Mouse (Mus musculus): Measurements from ENCODE around the gene Zfp69. TPM values are rescaled to one million over a fixed set of nuclear protein-coding genes. Genes with fewer than 3 reads are reported as not detected.
A peak's percentile ranks its signal among the peaks of the same experiment; 100 is the strongest.

Zfp69 gene
- polyA plus RNA-seq, 1 experiment from 2014 or later, result 5.3 TPM

DNA sequence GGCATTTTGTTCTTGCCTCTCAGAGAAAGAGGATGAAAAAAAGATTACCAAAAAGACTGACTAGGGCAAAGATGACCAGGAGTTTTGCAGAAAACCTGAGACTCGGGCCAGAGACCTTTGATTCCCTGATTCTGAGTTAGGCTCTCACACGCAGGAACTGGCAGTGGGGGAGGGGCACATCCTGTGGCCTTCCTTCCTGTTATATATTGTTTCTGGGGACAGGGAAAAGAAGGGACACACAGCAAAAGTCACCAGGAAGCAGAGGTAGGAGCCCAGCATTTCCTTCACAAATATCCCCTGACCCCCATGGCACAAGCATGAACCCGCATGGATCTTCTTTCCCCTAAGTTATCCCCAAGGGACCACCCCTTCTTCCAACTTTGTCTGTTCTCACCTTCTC is 2.6 kb downstream of the Zfp69 start:
- no peaks in the 10 kb centered on the region for H3K27me3 ChIP-seq (replicated peaks; ENCODE audit: control insufficient read depth, insufficient read depth, low read length)
- no peak for ATAC-seq

GRCm38 (mm10) chr4:120935006-120935405 is 16.5 kb downstream of the Zfp69 start:
- H3K4me2 ChIP-seq (ENCODE audit: low read length), result no peak overlapping the region
- no peaks in the 10 kb centered on the region for H3K4me1 ChIP-seq (replicated peaks; ENCODE audit: control insufficient read depth, insufficient read depth, low read length)
- H3K4me3 ChIP-seq (replicated peaks; ENCODE audit: low read length), result no peak overlapping the region
- peaks cover 5% of the 10 kb centered on the region; the same call in 1 of the 2 replicates for H3K36me3 ChIP-seq (ENCODE audit: control insufficient read depth, insufficient read depth)
- H3K9me3 ChIP-seq (ENCODE audit: control insufficient read depth, low read length), result peaks cover 5% of the 10 kb centered on the region; the same call in 1 of the 2 replicates
- no peak overlapping the region for H3K27ac ChIP-seq (ENCODE audit: low read length)
- no peak for ATAC-seq
- 87% methylated on average over 3 of the region's 3 CpGs for WGBS
- no peaks in the 10 kb centered on the region for H3K27me3 ChIP-seq (replicated peaks; ENCODE audit: control insufficient read depth, insufficient read depth, low read length)
- H3K9ac ChIP-seq (replicated peaks; ENCODE audit: low read depth, low read length), result no peak overlapping the region

More for the DNA sequence above, 2.6 kb downstream of the Zfp69 start:
- Histone ChIP-seq H3K27ac (ENCODE audit: low read length) (no peak overlapping the region), H3K36me3 (ENCODE audit: control insufficient read depth, insufficient read depth) (no peaks in the 10 kb centered on the region), H3K4me2 (ENCODE audit: low read length) (no peak overlapping the region), H3K4me1 (replicated peaks; ENCODE audit: control insufficient read depth, insufficient read depth, low read length) (peaks cover 10% of the 10 kb centered on the region), H3K4me3 (replicated peaks; ENCODE audit: low read length) (no peak overlapping the region), H3K9me3 (ENCODE audit: control insufficient read depth, low read length) (no peaks in the 10 kb centered on the region), H3K9ac (replicated peaks; ENCODE audit: low read depth, low read length) (no peak overlapping the region)
- 85% methylated on average over 3 of the region's 3 CpGs for WGBS

DNA sequence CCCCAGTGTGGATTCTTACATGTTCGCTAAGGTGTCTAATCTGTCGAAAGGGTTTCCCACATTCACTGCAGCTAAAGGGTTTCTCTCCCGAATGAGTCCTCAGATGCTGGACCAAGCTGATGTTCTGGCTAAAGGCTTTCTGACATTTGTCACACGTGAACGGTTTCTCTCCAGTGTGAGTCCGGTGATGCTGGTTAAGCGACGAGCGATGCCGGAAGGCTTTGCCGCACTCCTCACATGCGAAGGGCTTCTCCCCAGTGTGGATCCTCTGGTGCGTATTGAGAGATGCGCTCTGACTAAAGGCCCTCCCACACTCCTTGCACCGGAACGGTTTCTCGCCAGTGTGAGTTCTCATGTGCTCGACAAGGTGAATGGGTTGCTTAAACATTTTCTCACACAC is 20.8 kb downstream of the Zfp69 start:
- 97% methylated on average over 18 of the region's 18 CpGs for WGBS
- Histone ChIP-seq H3K9me3 (ENCODE audit: control insufficient read depth, low read length) (peaks cover 5% of the 10 kb centered on the region; the same call in 1 of the 2 replicates), H3K4me2 (ENCODE audit: low read length) (no peak overlapping the region), H3K4me1 (replicated peaks; ENCODE audit: control insufficient read depth, insufficient read depth, low read length) (no peaks in the 10 kb centered on the region), H3K9ac (replicated peaks; ENCODE audit: low read depth, low read length) (no peak overlapping the region), H3K27ac (ENCODE audit: low read length) (no peak overlapping the region), H3K4me3 (replicated peaks; ENCODE audit: low read length) (no peak overlapping the region), H3K36me3 (ENCODE audit: control insufficient read depth, insufficient read depth) (peaks cover 5% of the 10 kb centered on the region; the same call in 1 of the 2 replicates), H3K27me3 (replicated peaks; ENCODE audit: control insufficient read depth, insufficient read depth, low read length) (no peaks in the 10 kb centered on the region)
- no peak for ATAC-seq

DNA sequence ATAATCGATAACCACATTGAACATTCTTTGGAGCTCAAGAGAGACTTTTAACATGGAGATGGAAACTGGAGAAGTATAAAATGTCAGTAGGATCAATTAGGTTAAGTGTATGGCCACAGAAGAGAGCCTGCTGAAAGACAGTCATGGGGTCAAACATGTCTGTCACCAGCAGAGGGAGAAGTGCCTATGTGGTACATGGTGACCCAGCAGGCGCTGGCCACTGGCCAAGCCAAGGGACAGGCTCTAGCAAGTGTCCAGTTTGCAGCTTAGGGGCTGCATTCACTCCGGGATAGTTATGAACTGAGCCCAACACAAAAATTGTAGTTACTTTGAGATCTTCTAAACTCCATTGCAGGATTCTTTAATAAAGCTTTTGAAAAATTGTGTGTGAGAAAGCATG is 22.8 kb downstream of the Zfp69 start:
- Histone ChIP-seq H3K4me3 (replicated peaks; ENCODE audit: low read length) (no peak overlapping the region), H3K4me2 (ENCODE audit: low read length) (no peak overlapping the region), H3K9me3 (ENCODE audit: control insufficient read depth, low read length) (peaks cover 5% of the 10 kb centered on the region; the same call in 1 of the 2 replicates), H3K36me3 (ENCODE audit: control insufficient read depth, insufficient read depth) (peaks cover 5% of the 10 kb centered on the region; the same call in 1 of the 2 replicates), H3K27me3 (replicated peaks; ENCODE audit: control insufficient read depth, insufficient read depth, low read length) (no peaks in the 10 kb centered on the region), H3K9ac (replicated peaks; ENCODE audit: low read depth, low read length) (no peak overlapping the region), H3K4me1 (replicated peaks; ENCODE audit: control insufficient read depth, insufficient read depth, low read length) (peaks cover 5% of the 10 kb centered on the region; the same call in 1 of the 2 replicates), H3K27ac (ENCODE audit: low read length) (no peak overlapping the region)
- WGBS, result 85% methylated on average over 3 of the region's 3 CpGs
- ATAC-seq, result no peak

DNA sequence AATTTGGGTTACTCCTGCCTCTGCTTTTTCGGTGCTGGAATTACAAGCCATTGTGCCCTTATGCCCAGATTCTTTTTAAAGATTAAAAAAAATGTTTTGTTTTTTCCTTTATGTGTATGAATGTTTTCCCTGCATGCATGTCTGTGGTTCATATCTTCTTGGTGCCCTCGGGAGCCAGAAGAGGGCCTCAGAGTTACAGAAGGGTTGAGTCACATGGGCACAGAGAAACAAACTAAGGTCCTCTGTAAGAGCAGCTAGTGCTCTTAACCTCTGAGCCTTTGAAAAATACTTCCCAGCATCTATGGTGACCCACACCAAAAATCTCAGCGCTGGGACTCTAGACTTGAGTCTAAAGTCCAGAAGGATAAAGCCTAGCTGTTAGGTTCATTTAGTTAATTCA is 26.1 kb downstream of the Zfp69 start:
- H3K27ac ChIP-seq (ENCODE audit: low read length), result peak overlapping the region; percentile 92
- WGBS, result 16% methylated on average over 3 of the region's 3 CpGs
- H3K9me3 ChIP-seq (ENCODE audit: control insufficient read depth, low read length), result peaks cover 9% of the 10 kb centered on the region
- ATAC-seq, result peak; percentile 36; the same call in 1 of the 2 replicates
- peaks cover 5% of the 10 kb centered on the region; the same call in 1 of the 2 replicates for H3K4me1 ChIP-seq (replicated peaks; ENCODE audit: control insufficient read depth, insufficient read depth, low read length)
- no peaks in the 10 kb centered on the region for H3K27me3 ChIP-seq (replicated peaks; ENCODE audit: control insufficient read depth, insufficient read depth, low read length)
- H3K4me3 ChIP-seq (replicated peaks; ENCODE audit: low read length), result peak overlapping the region; percentile 76
- H3K4me2 ChIP-seq (ENCODE audit: low read length), result peak overlapping the region; percentile 65
- H3K36me3 ChIP-seq (ENCODE audit: control insufficient read depth, insufficient read depth), result peaks cover 16% of the 10 kb centered on the region
- H3K9ac ChIP-seq (replicated peaks; ENCODE audit: low read depth, low read length), result peak overlapping the region; percentile 90

DNA sequence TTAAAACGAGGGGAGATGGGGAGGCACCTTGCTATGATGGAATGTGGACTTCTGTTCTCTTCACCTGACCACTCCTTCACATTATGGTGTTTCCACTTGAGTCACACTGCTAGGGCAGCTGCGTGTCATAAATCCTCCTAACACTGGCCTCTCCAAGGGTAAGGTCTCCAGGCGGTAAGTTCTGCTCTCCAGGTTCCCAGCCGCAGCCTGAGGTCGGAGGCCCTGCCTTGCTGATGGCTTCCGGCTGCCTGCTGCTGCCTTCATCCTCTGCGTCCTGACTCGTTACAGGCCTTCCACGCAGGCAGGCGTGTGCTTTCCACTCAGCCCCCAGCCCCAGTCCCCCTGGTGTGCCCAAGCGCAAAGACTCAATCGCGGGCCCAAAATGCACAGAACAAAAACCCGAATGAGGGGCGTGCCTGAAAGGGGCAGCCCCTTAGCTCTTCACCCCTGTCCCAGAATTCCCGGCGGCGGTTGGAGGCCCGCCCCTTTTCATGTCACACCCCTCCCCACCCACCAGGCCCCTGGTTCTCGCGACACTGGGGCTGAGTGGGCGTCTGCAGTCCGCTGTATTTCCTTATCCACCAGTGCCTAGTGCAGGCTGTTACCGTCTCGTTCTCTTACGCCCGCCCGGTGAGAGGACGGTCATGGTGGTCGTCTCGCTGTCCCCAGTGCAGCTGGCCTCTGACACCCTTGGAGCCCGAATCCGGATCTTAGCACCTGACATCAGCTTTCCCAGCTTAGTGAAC is 26.8 kb downstream of the Zfp69 start, which contains the start of gene Exo5:
TSS of gene Exo5 (minus strand) at position 464 of the 746 bp plus-strand sequence.
- WGBS, result under 1% methylated on average over 33 of the region's 33 CpGs
- H3K9me3 ChIP-seq (ENCODE audit: control insufficient read depth, low read length), result peaks cover 9% of the 10 kb centered on the region
- no peaks in the 10 kb centered on the region for H3K27me3 ChIP-seq (replicated peaks; ENCODE audit: control insufficient read depth, insufficient read depth, low read length)
- H3K36me3 ChIP-seq (ENCODE audit: control insufficient read depth, insufficient read depth), result peaks cover 21% of the 10 kb centered on the region
- H3K4me1 ChIP-seq (replicated peaks; ENCODE audit: control insufficient read depth, insufficient read depth, low read length), result peaks cover 5% of the 10 kb centered on the region; the same call in 1 of the 2 replicates
- peak within 1 kb of the TSS; percentile 76 for H3K4me3 ChIP-seq (replicated peaks; ENCODE audit: low read length)
- H3K27ac ChIP-seq (ENCODE audit: low read length), result peak within 1 kb of the TSS; percentile 92
- ATAC-seq, result peak; percentile 98
- H3K9ac ChIP-seq (replicated peaks; ENCODE audit: low read depth, low read length), result peak within 1 kb of the TSS; percentile 90
- peak within 1 kb of the TSS; percentile 65 for H3K4me2 ChIP-seq (ENCODE audit: low read length)

DNA sequence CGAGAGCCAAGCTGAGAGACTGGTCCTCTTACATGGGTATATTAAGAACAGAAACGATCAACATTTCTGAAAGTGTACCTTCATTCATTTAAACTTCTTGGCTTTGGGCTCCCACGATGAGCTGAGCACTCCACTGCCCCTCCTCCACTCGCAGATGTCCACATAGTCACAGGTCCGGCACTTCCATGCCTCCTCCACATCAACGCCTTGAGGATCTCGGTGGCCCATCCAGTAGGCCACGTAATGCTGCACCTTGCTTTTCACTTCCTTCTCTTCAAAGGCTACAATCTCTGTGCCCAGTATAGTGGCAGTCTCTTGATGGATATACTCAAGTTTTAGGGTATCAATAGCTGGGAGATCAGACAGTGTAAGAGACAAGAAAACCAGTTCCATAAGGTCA is 30.0 kb downstream of the Zfp69 start:
- no peak for ATAC-seq
- no peak overlapping the region for H3K4me3 ChIP-seq (replicated peaks; ENCODE audit: low read length)
- H3K27ac ChIP-seq (ENCODE audit: low read length), result no peak overlapping the region
- H3K4me1 ChIP-seq (replicated peaks; ENCODE audit: control insufficient read depth, insufficient read depth, low read length), result peaks cover 5% of the 10 kb centered on the region; the same call in 1 of the 2 replicates
- no peak overlapping the region for H3K4me2 ChIP-seq (ENCODE audit: low read length)
- H3K9ac ChIP-seq (replicated peaks; ENCODE audit: low read depth, low read length), result no peak overlapping the region
- H3K27me3 ChIP-seq (replicated peaks; ENCODE audit: control insufficient read depth, insufficient read depth, low read length), result no peaks in the 10 kb centered on the region
- H3K9me3 ChIP-seq (ENCODE audit: control insufficient read depth, low read length), result peaks cover 9% of the 10 kb centered on the region
- peaks cover 21% of the 10 kb centered on the region for H3K36me3 ChIP-seq (ENCODE audit: control insufficient read depth, insufficient read depth)
- WGBS, result 96% methylated on average over 8 of the region's 8 CpGs

GRCm38 (mm10) chr4:120914501-120914900 is 37.0 kb downstream of the Zfp69 start:
- H3K4me2 ChIP-seq (ENCODE audit: low read length), result no peak overlapping the region
- no peak overlapping the region for H3K4me3 ChIP-seq (replicated peaks; ENCODE audit: low read length)
- H3K27ac ChIP-seq (ENCODE audit: low read length), result no peak overlapping the region
- WGBS, result 74% methylated on average over 4 of the region's 4 CpGs
- no peaks in the 10 kb centered on the region for H3K9me3 ChIP-seq (ENCODE audit: control insufficient read depth, low read length)
- no peak for ATAC-seq
- no peak overlapping the region for H3K9ac ChIP-seq (replicated peaks; ENCODE audit: low read depth, low read length)
- H3K36me3 ChIP-seq (ENCODE audit: control insufficient read depth, insufficient read depth), result no peaks in the 10 kb centered on the region
- no peaks in the 10 kb centered on the region for H3K27me3 ChIP-seq (replicated peaks; ENCODE audit: control insufficient read depth, insufficient read depth, low read length)
- H3K4me1 ChIP-seq (replicated peaks; ENCODE audit: control insufficient read depth, insufficient read depth, low read length), result no peaks in the 10 kb centered on the region

DNA sequence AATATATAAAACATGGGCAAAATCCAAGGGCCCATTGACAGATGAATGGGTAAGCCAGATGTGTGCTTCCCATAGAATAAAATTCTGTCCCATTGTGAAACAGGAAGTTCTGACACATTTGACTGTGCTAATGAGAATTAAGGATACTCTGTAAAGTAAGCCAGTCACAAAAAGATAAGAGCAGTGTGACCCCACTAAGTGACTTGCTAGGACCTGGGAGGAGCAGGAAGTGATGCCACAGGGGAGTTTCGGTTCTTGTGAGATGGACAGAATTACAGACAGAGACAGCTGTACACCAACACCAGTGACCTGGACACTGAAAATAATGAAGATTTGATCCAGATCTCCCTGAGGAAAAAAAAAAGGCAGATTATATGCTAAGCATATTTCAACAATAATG is 37.6 kb downstream of the Zfp69 start:
- H3K9me3 ChIP-seq (ENCODE audit: control insufficient read depth, low read length), result no peaks in the 10 kb centered on the region
- H3K4me1 ChIP-seq (replicated peaks; ENCODE audit: control insufficient read depth, insufficient read depth, low read length), result no peaks in the 10 kb centered on the region
- no peak overlapping the region for H3K27ac ChIP-seq (ENCODE audit: low read length)
- ATAC-seq, result no peak
- no peaks in the 10 kb centered on the region for H3K36me3 ChIP-seq (ENCODE audit: control insufficient read depth, insufficient read depth)
- no peak overlapping the region for H3K4me2 ChIP-seq (ENCODE audit: low read length)
- no peak overlapping the region for H3K4me3 ChIP-seq (replicated peaks; ENCODE audit: low read length)
- H3K9ac ChIP-seq (replicated peaks; ENCODE audit: low read depth, low read length), result no peak overlapping the region
- WGBS, result 90% methylated on average over 1 of the region's 1 CpGs
- no peaks in the 10 kb centered on the region for H3K27me3 ChIP-seq (replicated peaks; ENCODE audit: control insufficient read depth, insufficient read depth, low read length)

Measured in forebrain, embryonic 16.5 days (tissue).